Mouse (Mus musculus) embryonic facial prominence, embryonic 13.5 days (tissue): Measurements from ENCODE around the gene Camsap3. TPM values are rescaled to one million over a fixed set of nuclear protein-coding genes. Genes with fewer than 3 reads are reported as not detected.

Experiments
- polyA plus RNA-seq: library from polyadenylated mRNA; unstranded; fragments of >200 nt; fragmentation: Nextera tagmentation; extraction: Ambion mirVana; gene quantifications from 2 replicates; pipeline ENCODE4 v1.2.1, GENCODE M21; 2015

Camsap3 gene
- polyA plus RNA-seq, 1 experiment from 2014 or later, result 9.0 TPM

Other genes with a start within 250 kb of the Camsap3 start
- gene A430078G23Rik, start 233.9 kb upstream of the Camsap3 start, polyA plus RNA-seq, result not detected in 2 replicates
- 10.3 and 11.2 TPM in 2 replicates for gene Arhgef18, start 194.3 kb upstream of the Camsap3 start, polyA plus RNA-seq
- gene Pex11g, start 119.6 kb upstream of the Camsap3 start, polyA plus RNA-seq, result 4.5 and 5.2 TPM in 2 replicates
- gene Tex45, start 116.4 kb upstream of the Camsap3 start, polyA plus RNA-seq, result 0.18 TPM in 1 of 2 replicates, not detected in the other
- 52.0 and 53.9 TPM in 2 replicates for gene Zfp358, start 94.2 kb upstream of the Camsap3 start, polyA plus RNA-seq
- 58.3 and 59.9 TPM in 2 replicates for gene Mcoln1, start 86.8 kb upstream of the Camsap3 start, polyA plus RNA-seq
- gene Pnpla6, start 71.9 kb upstream of the Camsap3 start, polyA plus RNA-seq, result 26.5 and 31.0 TPM in 2 replicates
- gene C330021F23Rik, start 19.3 kb upstream of the Camsap3 start, polyA plus RNA-seq, result 0.48 and 0.76 TPM in 2 replicates
- 59.2 and 62.2 TPM in 2 replicates for gene Xab2, start 34.0 kb downstream of the Camsap3 start, polyA plus RNA-seq
- gene Pet100, start 34.3 kb downstream of the Camsap3 start, polyA plus RNA-seq, result 100 and 112 TPM in 2 replicates
- 0.56 and 0.72 TPM in 2 replicates for gene Pcp2, start 38.3 kb downstream of the Camsap3 start, polyA plus RNA-seq
- gene Stxbp2, start 43.7 kb downstream of the Camsap3 start, polyA plus RNA-seq, result 35.8 and 39.3 TPM in 2 replicates
- not detected in 2 replicates for gene Retn, start 68.5 kb downstream of the Camsap3 start, polyA plus RNA-seq
- gene Mcemp1, start 78.5 kb downstream of the Camsap3 start, polyA plus RNA-seq, result 0.27 and 0.40 TPM in 2 replicates
- gene Fcor, start 85.1 kb downstream of the Camsap3 start, polyA plus RNA-seq, result 13.3 and 18.2 TPM in 2 replicates
- gene Trappc5, start 89.0 kb downstream of the Camsap3 start, polyA plus RNA-seq, result 42.0 and 43.0 TPM in 2 replicates
- gene Fcer2a, start 106.9 kb downstream of the Camsap3 start, polyA plus RNA-seq, result 0.27 and 0.37 TPM in 2 replicates
- 0.17 and 0.21 TPM in 2 replicates for gene Clec4g, start 133.4 kb downstream of the Camsap3 start, polyA plus RNA-seq
- 0.22 TPM in 1 of 2 replicates, not detected in the other for gene Cd209a, start 161.7 kb downstream of the Camsap3 start, polyA plus RNA-seq